Mouse (Mus musculus): ENCODE data around the gene Ndfip2.

Gene Ndfip2

DNA sequence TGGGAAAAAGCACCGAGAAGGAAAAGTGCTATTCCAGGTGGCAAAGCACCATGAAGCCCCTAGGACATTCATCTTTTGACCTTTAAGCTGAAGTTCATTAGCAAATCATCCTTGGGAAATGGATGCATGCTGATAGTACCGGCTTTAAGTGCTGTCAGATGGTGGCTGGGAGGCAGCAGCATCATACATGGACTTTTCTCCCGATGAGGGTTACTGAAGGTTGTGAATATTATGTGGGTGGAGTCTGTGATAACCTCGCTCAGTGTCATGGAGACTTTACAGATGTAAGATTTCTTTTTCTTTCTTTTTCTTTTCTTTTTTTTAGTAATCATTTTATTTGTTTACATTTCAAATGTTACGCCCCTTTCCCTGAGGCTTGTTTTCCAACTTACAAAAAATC lies 18.9 kb downstream of the Ndfip2 start:
- in situ Hi-C loops (cut with MboI, MseI), result no loop called here

DNA sequence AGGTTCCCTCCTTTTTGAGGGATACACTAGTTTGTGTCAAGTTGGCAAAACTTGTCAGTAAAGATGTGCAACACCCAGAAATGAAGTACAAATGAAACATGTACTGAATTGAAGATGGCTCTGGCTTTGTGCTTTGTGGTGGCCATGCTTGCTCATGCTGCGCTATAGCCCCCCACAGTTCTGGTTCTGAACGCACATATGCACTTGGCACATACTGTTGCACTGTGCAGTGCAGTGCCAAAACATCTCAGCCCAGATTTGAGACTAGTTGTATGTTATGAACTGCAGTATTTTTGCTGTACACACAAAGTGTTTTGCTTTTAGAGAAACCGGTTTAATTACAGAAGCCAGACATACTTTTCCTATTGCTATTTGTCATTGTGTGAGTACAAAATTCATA lies 25.7 kb downstream of the Ndfip2 start:
- in situ Hi-C loops (cut with MboI, MseI), result no loop called here

DNA sequence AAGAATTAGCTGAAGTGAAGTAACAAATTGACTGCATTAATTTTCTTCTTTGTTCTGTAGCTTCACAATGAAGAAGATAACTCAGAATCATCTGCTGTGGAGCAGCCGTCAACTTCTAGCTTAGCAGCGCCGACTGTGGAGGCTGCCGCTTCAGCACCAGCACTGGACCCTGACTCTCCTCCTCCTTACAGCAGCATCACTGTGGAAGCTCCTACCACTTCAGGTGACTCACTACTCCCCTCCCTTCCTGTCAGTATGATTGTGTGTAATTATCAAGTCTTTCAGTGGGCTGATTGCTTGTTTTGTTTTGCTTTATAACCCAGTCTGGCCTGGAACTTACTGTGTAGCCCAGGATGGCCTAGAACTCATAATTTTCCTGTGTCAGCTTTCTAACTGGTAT lies 29.2 kb downstream of the Ndfip2 start:
- in situ Hi-C loops (cut with MboI, MseI), result no loop called here

DNA sequence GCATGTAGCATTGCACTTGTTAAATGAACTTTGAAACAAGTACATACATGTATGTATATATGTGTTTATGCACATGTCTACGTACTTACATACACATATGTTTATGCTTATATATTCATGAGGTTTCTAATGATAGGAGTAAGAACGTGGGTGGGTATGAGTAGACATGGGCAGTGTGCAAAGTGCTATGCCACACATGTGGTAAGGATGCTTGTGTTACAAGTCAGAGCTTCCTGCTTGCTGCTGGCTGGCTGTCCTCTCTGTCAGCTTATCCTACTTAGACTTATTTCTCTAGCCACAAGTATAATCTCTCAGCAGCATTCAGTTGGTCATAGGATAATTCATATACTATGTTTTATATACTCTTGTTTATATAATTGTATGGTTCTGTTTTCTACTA lies 29.6 kb downstream of the Ndfip2 start:
- in situ Hi-C loops (cut with MboI, MseI), result no loop called here

DNA sequence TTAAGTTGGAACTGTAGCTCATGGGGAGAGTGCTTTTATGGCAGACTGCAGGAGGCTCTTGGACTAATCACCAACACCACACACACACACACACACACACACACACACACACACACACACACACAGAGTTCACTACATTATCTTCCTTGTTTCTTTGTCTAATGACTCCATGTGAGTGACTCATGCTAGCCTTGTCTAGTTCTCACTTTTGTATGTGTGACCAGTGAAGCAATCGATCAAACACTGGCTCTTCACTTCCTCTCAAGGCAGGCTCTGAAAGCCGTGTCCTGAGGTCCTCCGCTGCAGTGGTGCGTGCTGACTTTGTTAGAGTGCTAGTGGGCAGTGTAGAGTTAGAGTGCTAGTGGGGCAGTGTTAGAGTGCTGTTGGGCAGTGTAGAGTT lies 30.2 kb downstream of the Ndfip2 start:
- in situ Hi-C loops (cut with MboI, MseI), result no loop called here

DNA sequence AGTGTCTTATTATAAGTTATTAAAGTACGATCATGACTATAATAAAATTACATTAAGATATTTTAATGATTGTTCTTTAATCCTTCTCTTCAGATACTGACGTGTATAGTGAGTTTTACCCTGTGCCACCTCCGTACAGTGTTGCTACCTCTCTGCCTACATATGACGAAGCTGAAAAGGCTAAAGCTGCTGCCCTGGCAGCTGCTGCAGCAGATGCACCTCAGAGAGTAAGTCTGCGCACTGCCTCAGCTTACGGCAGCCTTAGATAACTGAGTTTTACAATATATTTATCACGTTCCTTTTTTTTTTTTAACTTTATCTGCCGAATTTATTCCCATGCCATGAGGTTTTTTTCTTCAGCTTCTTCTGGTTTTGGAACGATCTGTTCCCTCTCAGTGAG lies 33.8 kb downstream of the Ndfip2 start:
- in situ Hi-C loops (cut with MboI, MseI), result loop anchor here (5.0 kb wide), 1 partner anchor 60 kb away; no protein-coding TSS in a partner anchor

DNA sequence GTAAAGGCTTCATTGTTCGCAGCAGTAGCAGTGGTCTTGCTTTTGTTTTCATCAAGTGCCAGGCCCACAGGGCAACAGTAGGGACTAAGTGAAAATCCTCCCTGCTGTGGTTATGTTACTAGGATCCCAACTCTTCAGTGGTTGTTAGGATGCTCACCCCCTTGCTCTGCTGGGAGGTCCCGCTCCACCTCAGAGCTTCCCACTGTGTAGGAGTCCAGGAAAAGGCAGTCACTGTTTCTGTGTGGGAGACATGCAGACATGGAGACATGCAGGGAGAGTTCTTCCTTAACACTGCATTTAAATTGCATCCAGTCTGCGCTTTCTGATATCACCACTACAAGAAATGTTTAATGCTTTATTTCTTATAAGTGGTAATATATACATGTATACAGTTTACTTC lies 35.4 kb downstream of the Ndfip2 start:
- in situ Hi-C loops (cut with MboI, MseI), result loop anchor here (5.0 kb wide), 1 partner anchor 61 kb away; no protein-coding TSS in a partner anchor

DNA sequence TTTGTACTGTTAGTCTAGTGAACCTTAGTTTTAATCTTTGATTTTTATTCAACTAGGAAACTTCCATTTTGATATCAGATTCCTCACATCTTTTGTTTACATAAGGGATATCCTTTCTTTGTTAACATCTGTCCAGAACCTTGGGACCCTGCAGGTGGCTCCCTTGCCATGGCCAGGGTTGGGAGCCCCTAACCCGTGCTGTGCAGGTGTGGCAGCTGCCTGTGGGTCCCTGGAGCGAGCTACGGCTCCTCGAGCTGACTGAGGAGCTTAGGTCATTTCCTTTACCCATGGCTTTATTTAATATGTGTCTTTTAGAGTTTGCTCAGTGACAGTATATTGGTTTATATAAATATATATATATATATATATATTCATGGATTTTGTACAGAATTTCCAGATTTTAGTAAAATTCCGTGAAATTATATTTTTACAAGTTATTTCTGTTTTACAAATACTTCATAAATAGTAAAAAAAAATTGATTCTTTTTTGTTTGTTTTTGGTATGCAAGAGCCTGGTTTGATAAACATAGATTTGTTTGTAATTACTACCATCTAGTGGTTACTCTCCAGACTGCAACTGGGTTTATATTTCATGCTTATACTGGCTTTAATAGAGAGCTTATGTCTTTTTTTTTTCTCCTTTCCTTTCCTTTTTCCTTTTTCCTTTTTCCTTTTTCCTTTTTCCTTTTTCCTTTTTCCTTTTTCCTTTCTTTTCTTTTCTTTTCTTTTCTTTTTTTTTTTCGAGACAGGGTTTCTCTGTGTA lies 37.6 kb downstream of the Ndfip2 start:
- in situ Hi-C loops (cut with MboI, MseI), result no loop called here

DNA sequence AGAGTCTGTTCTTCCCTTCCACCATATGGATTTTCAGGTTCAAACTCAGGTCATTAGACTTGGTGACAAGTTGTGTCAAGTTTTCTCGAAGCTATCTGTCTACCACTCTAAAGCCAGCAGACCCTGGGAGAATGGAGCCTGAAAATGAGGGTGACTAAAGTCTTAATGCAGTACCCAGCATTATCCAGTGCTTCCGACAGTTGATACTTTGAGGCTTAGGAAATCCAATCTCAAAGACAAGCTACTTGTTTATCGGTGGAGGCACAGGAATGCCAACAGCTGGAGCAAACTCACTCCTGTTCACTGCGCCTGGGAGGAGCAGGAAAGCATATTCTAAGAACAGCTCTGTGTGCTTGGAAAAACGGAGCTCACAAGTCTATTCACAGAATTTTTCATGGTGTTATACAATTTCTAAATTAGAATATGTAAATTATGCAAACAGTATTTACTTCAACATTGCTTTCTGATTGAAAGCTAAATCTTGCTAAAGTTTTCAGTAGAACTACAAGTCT lies 41.4 kb downstream of the Ndfip2 start:
- in situ Hi-C loops (cut with MboI, MseI), result no loop called here

DNA sequence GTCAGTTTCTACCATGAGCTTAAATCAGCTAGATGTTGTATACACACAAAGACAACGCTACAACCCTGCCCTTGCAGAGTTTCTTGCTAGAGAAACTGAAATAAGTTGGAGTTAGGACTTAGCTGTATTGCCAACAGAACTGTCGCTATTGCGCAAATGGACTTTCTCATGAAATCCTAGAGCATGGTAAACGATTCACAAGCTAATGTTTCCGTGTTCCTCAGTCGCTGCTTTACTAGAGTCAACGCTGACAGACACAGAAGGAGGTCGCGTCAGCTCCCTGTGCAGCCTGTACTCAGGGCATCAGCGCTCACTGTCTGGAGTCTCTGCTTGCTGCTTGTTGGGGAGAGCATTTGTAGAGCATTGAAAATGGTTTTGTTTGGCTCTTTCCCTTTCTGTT lies 42.2 kb downstream of the Ndfip2 start:
- in situ Hi-C loops (cut with MboI, MseI), result no loop called here

DNA sequence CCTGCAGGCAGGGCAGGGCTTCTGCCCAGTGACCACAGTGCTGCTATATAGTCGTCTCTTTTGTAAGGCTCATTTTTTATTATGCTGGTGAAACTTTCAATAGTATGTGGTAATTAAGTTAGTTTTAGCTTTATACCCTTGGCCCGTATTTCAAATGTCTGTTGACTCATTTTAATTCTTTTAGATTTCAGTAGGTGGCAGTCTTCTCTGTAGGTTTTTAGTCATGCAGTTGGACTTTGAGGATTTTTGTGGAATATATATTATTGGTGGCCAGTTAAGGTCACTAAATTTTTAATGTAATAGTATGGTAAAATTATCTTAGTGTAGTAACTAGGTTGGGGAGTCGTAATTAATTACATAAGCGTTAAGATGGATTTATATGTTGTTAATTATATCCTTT lies 44.3 kb downstream of the Ndfip2 start:
- in situ Hi-C loops (cut with MboI, MseI), result no loop called here

DNA sequence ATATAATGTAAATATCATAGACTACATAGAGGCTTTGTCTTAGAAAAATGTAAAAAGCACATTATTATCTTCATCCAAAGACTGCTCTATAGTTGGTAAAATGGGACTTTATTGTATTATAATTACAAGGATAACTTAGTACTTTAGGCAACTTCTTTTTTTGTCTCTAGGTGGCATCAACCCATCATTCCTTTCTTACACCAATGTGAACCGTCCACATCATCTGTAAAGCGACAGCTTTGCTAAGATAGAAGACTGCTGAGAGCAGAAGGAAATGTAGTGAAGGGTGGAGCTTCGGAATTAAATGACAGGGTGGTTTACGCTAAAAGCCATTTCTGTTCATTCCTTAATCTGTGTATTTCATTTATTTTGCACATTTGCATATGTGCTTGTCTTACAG lies 49.3 kb downstream of the Ndfip2 start:
- in situ Hi-C loops (cut with MboI, MseI), result no loop called here

DNA sequence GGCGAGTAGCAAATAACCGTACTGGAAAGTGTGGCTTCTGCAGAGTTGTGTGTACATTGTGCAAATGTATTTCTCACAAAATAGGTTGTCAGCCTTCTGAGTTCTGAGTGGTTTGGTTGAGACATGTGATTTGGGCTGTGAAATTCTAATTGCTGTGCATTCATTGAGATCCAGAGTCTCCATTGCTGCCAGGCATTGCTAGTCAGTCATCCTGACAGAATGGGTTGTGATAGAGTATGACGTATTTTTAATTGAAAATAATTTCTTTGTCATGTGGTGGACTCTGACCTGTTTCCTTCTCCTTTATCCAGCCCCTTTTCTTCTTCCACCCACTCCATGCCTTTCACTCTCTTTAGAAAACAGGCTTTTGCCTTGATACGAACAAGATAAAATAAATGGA lies 54.0 kb downstream of the Ndfip2 start:
- in situ Hi-C loops (cut with MboI, MseI), result no loop called here

DNA sequence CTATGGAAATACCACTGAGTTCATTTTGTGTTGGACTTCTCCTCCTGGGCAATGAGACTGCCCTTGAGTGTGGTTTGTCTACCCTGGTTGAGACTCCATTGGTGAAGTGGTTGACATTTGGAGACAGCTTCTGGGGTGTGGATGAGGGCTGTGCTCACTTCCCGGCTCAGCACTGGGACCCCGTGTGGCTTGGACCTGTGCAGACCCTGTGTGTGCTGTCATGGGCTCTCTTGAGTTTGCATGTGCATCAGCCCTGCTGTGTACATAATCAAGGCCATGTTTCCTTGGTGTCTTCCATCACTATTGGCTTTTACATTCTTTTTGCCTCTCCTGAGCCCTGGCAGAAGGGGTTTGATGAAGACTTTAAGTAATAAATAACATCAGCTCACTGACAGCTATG lies 54.6 kb downstream of the Ndfip2 start:
- in situ Hi-C loops (cut with MboI, MseI), result no loop called here

DNA sequence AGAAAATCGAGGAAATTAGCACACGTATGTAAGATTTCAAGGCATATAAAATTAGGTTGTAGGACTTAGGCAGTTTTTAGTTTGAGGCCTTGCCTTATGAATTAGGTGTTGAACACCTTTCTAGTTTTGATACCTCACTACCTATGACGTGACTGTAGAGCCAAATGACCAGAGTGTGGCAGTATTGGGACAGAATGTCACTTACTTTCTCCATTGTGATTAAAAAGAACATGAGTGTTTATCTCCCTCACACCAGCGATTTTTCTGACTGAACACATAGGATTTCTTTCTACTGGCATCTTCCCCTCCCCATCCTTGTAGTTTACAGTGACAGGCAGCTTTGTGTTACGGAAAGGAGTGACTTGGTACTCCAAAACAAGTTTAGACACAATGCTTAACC lies 55.5 kb downstream of the Ndfip2 start:
- in situ Hi-C loops (cut with MboI, MseI), result no loop called here

DNA sequence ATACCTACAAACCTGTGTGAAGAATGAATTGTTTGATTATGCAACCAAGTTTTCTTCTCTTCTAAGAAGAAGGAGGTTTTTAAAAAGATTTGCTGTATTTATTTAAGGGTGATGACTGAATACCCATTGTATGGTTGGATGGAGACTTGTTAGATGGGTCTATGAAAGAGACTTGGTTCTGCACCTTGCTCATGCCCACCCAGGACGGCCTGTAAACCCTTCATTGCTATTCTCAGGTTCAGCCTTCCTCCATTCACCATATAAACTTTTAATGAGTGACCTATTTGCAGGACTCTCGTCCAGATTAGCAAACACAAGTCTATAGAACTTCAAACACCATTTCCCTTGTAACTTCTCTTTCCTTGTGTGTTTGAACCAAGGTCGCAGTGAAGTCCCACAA lies 63.3 kb downstream of the Ndfip2 start:
- in situ Hi-C loops (cut with MboI, MseI), result no loop called here

DNA sequence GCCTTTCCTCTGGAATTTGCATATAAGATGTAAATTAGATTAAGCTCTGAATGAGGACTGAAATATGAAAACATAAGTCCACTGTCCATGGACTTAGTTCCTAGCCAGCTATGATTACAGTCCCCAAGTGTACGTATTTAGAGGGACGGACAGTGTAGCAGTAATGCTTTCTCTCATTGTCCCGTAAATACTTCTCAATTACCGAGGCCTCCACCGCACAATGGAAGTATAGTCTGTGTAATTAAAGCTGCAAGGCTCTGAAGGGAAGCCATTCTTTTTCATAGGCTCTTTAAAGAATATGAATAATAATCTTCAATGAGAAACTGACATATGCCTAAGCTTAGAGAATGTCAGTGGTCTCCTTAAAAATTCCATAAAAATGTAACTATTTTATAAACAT lies 64.5 kb downstream of the Ndfip2 start:
- in situ Hi-C loops (cut with MboI, MseI), result no loop called here

DNA sequence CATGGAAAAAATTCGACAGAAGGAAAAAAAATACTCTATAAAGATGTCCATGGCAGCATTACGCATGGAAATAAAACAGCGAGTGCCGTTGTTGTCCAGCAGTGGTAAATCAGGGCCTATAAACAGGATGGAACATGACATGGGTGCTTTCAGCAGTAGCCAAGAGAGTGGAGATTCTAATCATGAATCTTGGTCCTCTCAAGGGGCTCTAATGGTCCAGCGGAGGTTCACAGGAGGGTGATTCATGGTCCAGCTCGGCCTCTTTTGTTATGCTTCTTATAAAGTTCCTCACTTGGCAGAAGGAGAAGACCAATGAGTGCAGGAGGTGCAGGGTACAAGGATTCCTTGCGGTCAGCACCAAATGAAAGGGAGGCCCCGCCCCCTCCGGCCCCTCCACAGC lies 65.1 kb downstream of the Ndfip2 start:
- in situ Hi-C loops (cut with MboI, MseI), result no loop called here

DNA sequence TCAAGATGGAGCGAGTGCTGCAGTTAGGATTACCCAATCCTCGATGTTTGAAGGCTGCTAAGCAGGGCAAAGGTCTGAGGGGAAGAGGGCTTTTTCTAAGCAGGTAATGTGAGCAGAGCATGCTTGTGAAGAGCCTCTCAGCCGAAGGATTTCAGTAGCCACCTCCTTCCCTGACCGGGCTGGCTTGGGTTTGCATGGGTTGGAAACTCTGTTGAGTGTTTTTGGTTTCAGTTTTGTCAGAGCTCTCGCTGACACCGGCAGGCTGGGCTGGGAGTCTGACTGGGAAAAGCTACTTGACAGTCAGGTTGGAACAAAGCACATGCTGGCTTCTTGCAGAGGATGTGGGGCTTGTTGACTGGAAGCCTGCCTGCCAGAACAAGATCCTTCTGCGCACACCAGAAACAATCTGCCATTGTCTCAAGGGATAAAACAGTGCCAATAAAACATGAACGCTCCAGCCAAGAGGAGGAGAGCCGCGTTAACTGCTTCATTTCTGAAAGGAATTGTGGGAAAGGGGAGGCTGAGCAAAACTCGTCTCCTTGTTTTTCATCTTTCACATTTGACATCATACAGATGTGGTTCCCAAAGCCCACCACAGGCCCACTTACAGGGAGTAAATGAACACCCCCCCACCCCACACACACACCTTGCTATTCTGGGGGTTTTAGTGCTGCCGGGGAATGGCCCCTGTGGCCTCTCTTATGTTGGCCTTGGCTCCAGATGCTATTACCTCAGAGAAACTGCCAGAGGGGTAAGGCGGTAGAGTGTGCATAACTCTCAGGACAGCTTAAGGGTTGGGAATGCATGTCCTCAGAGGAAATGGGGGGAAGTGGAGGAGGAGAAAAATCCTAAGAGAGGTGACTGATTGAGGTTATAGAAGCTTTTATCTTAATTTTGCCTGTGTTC lies 70.3 kb downstream of the Ndfip2 start:
- in situ Hi-C loops (cut with MboI, MseI), result no loop called here

DNA sequence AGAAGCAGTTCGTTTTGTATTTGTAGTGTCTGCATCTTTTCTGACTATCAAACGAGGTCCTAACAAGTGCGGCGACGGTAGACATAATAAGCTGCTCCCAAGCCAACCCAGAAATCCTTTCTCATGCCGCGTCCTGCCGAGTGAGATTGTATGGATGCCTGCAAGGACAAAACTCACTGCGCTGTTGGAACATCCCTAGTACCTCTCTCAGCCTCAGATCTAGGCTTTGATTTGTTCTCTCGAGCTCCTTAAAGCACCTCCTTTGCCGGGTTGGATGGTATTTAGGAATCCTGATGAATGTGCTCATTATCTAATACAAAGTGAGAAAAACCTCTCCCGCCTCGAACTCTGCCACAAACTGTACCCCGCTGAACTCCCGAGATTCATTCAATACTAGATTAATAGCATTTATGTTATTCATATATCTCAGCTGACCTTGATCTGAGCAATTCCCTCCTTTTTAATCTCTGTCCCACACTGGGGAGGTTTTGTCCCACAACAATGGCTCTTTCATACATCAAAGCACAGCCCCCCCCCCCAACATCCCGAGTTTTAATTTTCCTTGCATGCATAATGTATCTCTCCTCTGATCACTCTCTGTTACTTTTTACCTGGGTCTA lies 75.2 kb downstream of the Ndfip2 start:
- in situ Hi-C loops (cut with MboI, MseI), result no loop called here

DNA sequence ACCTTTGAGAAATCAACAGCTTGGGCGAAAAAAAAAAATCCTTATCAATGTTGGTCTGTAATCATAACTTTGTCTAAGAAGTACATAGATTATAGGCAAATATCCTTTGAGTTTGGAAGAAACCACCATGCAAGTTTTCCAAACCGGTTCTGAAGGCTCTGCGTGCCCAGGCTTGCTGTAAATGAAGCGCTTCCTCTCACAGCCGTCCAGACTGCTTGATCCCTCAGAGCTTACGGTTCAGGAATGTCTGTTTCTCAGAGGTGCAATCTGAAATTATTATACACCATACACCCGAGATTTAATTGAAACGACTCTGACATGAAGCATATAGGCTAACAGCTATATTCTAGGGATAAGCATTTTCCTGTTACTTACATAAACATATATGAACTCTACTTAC lies 83.4 kb downstream of the Ndfip2 start:
- in situ Hi-C loops (cut with MboI, MseI), result no loop called here

DNA sequence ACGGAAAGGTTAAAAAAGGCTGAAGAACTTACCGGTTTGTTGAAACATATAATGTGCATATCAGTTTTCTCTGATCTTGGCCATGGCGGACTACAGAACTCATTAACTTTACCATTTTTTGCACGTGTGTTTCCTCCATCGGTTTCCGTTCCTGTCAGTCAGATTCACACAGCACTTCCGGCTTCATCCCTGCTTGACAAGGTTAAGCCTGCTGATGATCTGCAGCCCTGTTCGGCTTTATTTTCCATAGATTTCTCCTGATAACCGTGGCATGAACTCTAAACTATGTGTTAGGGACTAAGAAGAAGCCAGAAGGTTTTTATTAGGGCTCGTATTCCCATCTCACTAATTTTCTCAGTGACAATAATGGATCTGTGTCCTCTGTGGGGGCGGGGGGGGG lies 95.7 kb downstream of the Ndfip2 start:
- in situ Hi-C loops (cut with MboI, MseI), result no loop called here

Measured in T-helper 1 cell (primary cell).